Mouse (Mus musculus) left cerebral cortex, postnatal 10 days (tissue): ENCODE measurements around the gene Cldn20. TPM values are rescaled to one million over a fixed set of nuclear protein-coding genes. Genes with fewer than 3 reads are reported as not detected.

Experiments used
- DNase-seq, 2 experiments: peaks; one replicate each; pipeline ENCODE4 v3.0.0; 2021 to 2022; ENCODE audit warnings: low spot score in 2 of 2, mixed read lengths in 1 of 2; ENCODE audit errors: extremely low spot score in 1 of 2
- intact Hi-C: fragments of 180-260 bp; cut with DNase I; formaldehyde crosslinking; loops from one replicate; pipeline ENCODE4 v1.15.1; 2025
- total RNA-seq, 2 experiments: library from RNA; stranded (reverse); gene quantifications; 2 replicates each; pipeline ENCODE4 v1.2.3; 2021

Gene Cldn20
- total RNA-seq, 2 experiments from 2014 or later, result 1.3 to 2.5 TPM

GRCm38 (mm10) chr17:3516406-3516805, 15.9 kb upstream of the Cldn20 start:
- DNase-seq, result no peak
- intact Hi-C loops, result loop anchor here (10.0 kb wide), 1 partner anchor 232 kb away; no protein-coding TSS in a partner anchor

- DNase-seq, result no peak
- intact Hi-C loops, result no loop called here
Measured at GRCm38 (mm10) chr17:3520344-3520743, 12.0 kb upstream of the Cldn20 start.

GRCm38 (mm10) chr17:3527841-3528471, 4.4 kb upstream of the Cldn20 start:
- DNase-seq, result no peak
- intact Hi-C loops, result no loop called here

GRCm38 (mm10) chr17:3529523-3529922, 2.8 kb upstream of the Cldn20 start:
- intact Hi-C loops, result no loop called here

GRCm38 (mm10) chr17:3530549-3530948, 1.8 kb upstream of the Cldn20 start:
- DNase-seq, result no peak
- intact Hi-C loops, result no loop called here

More at GRCm38 (mm10) chr17:3529523-3529922, 2.8 kb upstream of the Cldn20 start:
- DNase-seq, result no peak

- intact Hi-C loops, result no loop called here
- DNase-seq, result no peak
Measured at GRCm38 (mm10) chr17:3531641-3532040, 713 bp upstream of the Cldn20 start.

- no peak for DNase-seq
- intact Hi-C loops, result no loop called here
Measured at GRCm38 (mm10) chr17:3533425-3533824, 1.1 kb downstream of the Cldn20 start.

GRCm38 (mm10) chr17:3540304-3540703, 8.0 kb downstream of the Cldn20 start:
- intact Hi-C loops, result no loop called here

GRCm38 (mm10) chr17:3541033-3541432, 8.7 kb downstream of the Cldn20 start:
- intact Hi-C loops, result no loop called here
- no peak for DNase-seq

More at GRCm38 (mm10) chr17:3540304-3540703, 8.0 kb downstream of the Cldn20 start:
- no peak for DNase-seq

- intact Hi-C loops, result no loop called here
- DNase-seq, result no peak
Measured at GRCm38 (mm10) chr17:3547725-3548124, 15.4 kb downstream of the Cldn20 start.

GRCm38 (mm10) chr17:3556251-3556650, 23.9 kb downstream of the Cldn20 start:
- intact Hi-C loops, result no loop called here
- DNase-seq, result no peak

- intact Hi-C loops, result no loop called here
- DNase-seq, result peak; percentile 98 to 99
Measured at GRCm38 (mm10) chr17:3557331-3558311, 25.3 kb downstream of the Cldn20 start, which contains the start of gene Tfb1m. Gene Tfb1m (minus strand): TSS chr17:3557781.

GRCm38 (mm10) chr17:3558356-3558870, 26.1 kb downstream of the Cldn20 start:
- intact Hi-C loops, result no loop called here
- DNase-seq, result no peak

- peak in 1 of 2 experiments; percentile 19 for DNase-seq
- intact Hi-C loops, result no loop called here
Measured at GRCm38 (mm10) chr17:3560534-3560933, 28.2 kb downstream of the Cldn20 start.

GRCm38 (mm10) chr17:3562405-3562804, 30.1 kb downstream of the Cldn20 start:
- intact Hi-C loops, result no loop called here
- no peak for DNase-seq

GRCm38 (mm10) chr17:3570876-3571275, 38.5 kb downstream of the Cldn20 start:
- intact Hi-C loops, result loop anchor here (2.0 to 5.0 kb wide), 2 partner anchors 222 to 701 kb away; no protein-coding TSS in a partner anchor
- peak; percentile 77 to 78 for DNase-seq
